Mouse (Mus musculus) gastrocnemius, postnatal 4 days (tissue): ENCODE data around the gene Bcas3. TPM values are rescaled to one million over a fixed set of nuclear protein-coding genes. Genes with fewer than 3 reads are reported as not detected.

ENCODE experiments used
- DNase-seq, 2 experiments: peaks; one replicate each; pipeline ENCODE4 v3.0.0; 2021 to 2022; ENCODE audit warnings: low spot score in 2 of 2, mixed read lengths in 2 of 2
- total RNA-seq, 2 experiments: library from RNA; stranded (reverse); gene quantifications; 2 replicates each; pipeline ENCODE4 v1.2.3; 2021

Bcas3 gene
- total RNA-seq, 2 experiments from 2014 or later: 37.5 to 47.1 TPM

DNA sequence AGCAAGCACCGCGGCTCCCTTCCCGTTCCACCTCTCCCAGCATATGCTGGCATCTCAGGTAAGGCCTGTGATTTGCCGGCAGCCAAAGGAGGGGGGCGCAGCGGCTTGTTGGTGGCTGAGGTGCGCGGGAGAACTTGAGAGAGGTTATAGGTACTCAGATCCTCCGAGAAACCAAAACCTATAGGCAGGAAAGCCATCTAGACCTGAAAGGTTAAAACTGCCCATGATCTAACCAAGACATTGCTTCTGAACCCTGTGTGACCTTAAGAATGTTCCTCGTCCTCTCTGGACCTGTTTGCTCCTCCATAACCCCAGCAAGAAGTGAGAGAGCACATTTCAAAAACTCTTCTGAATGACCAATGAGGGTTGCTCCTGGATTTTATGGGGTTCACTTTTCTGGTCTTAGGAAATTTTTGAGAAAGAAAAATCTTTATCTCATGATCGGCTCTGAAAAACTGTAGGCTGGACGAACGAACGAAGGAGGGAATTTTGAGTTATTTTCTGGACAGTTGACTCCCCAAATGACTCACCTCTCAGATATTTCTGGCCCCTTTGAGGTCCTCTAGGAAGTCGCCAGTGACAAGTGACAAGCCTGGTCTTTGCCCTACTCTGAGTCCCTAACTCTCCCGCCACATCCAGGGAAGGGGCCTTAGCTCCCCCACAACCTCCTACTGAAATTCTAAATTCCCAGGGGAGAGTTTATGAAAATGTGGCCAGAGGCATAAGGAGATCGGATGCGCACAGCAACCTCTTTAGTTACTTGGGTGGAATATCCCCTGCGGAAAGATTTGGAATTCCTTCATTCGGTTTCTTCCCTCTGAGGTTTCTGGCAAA is 485.7 kb downstream of the Bcas3 start:
- no peak for DNase-seq

DNA sequence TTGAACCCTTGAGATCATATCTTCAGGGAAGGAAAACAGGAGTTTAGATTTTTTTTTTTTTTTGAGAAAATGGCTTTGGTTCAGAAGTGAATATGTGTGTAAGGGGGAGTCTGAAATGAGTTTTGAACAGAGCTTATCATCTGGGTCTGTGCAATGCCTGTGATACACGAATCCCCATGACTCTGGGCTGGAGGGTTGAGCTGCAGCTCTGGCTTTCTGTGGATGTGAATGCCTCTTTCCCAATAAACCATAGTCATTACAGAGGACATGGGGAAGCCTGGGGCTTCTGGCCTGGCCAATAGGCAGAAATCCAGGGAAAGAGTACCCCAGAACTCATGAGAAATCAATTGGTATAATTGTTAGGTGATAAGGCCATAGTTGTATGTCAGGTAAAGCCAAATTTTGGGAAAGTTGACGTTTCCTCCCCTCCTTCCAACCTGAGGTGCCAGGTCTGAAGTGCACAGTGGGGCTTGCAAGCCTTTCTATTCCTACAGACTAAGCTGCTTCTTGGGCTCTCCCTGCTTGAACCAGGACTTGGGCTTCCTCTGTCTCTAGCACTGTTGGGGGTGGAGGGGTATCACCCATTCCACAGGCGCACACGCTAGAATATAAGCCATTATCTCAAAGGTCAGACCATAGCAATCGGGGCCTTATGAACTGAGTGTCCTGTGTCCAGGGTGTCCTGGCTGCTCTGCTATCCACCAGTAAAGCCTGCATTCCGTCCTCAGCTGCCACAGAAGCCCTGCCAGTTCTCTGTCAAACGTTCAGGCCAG is 486.5 kb downstream of the Bcas3 start:
- no peak for DNase-seq

DNA sequence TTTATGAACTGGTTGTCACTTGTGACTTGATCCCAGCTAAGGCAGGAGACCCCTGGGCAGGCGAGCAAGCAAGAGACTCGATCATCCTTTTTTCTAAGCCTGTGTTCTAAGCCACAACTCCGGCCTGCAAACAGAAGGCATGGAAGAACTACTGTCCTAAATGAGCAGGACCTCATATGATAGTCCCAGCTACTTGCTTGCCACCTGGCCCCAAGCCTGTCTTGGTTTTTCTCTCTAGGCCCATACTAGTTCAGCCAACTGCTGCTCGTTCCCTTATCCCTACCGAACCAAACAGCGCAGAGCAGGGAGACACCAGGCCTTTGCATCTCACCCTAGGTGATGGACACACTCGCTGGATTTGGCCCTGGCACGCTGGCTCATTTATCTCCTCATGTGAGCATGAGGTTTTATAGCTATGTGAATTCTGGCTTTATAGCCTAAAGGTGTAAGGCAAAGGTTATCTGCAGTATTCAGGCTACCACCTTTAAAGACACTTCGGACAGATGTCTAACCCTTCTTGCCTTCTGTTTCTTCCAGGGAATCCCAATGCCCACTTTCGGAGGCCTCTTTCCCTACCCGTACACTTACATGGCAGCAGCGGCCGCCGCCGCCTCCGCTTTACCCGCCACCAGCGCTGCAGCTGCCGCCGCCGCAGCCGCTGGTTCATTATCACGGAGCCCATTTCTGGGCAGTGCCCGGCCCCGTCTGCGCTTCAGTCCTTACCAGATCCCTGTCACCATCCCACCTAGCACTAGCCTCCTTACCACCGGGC is 487.2 kb downstream of the Bcas3 start:
- DNase-seq: no peak

DNA sequence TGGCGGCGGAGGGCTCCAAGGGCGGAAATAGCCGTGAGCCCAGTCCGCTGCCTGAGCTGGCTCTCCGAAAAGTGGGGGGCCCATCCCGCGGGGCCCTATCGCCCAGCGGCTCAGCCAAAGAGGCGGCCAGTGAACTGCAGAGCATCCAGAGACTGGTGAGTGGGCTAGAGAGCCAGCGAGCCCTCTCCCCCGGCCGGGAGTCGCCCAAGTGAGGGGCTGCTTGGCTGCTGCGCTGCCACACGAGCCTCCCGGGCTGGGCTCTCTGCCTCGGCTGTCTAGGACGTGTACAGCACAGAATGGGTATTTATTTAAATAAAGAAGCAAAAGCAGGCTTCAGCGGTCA is 487.8 kb downstream of the Bcas3 start:
- DNase-seq: no peak

DNA sequence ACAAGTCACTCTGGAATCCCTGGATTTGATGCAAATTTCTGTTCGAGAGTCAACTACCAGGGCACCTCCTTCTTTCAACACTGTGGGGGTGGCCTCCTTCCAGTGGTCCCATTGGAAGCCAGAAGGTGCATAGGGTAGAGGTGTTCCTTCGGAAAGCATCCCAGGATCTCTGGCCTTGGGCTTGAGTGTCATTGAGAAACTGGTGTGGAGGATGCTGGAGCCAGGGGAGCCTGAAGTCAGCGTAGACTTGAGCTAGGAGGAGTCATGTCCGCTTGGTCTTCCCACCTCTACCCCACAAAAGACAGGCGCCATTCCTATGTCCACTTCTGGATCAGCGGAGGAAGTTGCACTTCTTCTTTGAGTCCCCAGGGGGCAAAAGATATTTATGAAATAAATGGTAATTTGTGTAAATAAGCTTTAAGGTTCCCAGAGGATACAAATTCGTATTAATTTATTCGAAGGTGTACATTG is 488.3 kb downstream of the Bcas3 start:
- DNase-seq: no peak

DNA sequence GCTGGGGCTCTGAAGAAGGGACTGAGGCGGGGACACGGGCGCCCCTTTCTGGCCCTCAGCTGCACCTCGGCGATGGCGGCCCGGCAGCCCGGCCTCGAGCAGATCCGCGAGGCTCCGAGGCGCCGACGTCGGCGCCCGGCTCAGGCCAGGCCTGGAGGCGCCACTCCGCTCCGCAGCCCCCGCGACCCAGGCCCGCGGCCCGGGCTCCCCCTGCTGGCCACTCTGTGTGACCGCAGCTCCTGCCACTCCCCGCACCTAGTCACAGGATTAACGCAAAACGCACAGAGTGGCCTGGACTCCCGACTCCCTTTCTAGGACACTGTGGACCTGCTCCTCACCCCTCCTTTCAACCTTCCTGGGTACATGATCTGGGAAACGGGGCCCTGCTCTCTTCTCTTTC is 489.0 kb downstream of the Bcas3 start:
- peak; percentile 65 to 79 for DNase-seq

DNA sequence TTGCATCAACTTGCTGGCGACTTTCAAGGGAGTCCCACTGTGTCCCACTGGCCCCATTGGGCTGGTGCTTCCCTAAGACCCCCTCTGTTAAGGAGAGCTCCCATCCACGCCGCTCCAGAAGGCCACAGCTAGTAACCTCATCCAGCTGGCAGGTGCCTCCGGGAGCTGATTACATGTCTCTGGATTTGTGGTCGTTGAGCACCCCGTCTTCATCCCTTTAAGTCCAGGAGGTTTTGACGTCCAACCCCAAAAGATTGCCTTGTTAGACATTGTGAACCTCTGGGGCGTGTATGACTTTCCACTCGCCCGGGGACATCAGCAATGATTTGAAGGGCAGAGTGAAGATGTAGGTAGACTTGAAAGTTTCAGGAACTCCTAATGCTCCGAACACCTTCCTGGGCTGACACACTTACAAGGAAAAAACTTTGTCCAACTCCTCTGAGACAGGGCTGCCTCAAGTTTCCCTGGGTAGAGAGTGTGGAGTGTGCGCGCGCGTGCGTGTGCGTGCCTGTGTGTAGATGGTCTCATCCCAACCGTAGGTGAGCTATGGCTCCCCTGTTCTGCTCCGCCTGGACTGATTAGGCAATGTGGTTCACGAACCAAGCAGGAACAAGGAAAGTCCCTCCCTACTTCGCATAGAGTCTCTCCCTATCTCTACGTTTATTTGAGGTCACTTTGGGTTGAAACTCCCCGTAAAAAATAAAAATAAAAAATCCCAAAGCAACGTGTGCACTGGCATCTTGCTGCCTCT is 489.8 kb downstream of the Bcas3 start:
- peak in 1 of 2 experiments; percentile 20 for DNase-seq

DNA sequence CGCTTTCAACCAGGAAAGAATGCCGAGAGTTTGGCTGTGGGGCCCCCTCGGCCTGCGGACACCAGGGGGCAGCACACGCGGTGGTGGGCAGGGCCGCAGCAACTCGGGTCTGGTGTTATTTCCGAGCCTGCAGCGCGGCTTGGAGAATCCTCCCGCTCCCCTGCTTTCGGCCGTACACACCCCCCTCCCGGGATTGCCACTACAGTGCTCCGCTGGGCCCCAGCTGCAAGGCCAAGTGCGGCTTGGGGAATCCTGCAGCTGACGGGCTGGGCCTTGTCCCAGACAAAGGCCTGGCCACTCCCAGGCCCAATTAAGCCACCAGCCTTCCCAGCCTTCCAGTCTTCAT is 490.4 kb downstream of the Bcas3 start:
- peak; percentile 76 to 85 for DNase-seq

DNA sequence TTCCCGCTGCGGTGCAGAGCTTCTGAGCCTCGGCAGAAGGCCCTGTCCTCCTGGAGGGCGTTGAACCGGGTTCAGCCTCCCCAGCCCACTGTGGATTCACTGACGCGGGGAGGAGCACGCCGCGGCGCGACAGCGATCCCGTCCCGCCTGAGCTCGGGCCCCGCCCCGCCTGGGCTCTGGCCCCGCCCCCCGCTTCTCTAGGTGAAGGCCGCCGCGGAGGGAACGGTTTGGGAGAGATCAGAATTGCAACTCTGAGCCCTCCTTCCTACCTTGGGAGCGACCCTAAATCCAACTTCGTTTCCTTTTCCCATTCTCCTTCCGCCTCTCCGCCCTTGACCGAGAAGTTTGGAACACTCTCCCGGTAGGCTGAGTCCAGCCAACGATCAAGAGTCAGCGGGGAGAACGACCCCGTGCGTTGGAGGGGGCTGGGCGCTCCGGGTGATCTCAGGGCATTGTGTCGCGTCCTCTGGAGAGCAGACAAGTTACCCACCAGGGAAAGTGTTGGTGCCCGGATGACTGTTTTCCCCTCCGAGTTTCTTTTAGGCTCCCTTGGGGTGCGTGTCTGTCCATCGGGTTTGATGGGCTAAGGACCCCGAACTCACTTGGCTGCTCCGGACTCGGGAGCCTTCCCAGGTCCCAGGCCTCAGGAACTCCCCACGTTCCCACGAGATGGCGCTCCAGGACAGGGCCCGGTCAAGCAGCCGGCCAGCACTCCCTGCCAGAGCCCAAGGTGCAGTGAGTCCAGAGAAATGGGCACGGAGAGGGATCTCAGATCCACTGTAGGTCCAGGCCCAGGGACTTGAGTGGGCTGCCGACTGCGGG is 491.4 kb downstream of the Bcas3 start:
- peak; percentile 82 to 92 for DNase-seq

DNA sequence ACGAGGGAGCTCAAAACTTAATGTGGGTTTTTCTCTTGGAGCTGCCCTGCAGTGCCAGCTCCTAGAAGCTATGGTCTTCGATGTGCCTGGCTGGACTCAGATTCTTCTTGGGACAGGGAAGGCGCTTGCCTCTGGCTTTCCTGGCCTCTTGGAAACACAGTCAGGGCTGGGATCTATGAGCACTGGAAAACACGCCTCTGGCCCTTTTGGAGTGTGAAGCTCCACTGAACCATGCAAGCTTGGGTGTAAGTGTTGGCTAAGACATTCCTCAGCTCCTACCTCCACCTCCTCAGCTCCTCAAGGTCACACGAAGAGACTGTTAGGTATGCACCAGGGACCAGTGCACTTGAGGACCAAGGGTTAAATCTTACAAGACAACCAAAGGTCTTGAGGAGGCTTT is 492.0 kb downstream of the Bcas3 start:
- DNase-seq: no peak

DNA sequence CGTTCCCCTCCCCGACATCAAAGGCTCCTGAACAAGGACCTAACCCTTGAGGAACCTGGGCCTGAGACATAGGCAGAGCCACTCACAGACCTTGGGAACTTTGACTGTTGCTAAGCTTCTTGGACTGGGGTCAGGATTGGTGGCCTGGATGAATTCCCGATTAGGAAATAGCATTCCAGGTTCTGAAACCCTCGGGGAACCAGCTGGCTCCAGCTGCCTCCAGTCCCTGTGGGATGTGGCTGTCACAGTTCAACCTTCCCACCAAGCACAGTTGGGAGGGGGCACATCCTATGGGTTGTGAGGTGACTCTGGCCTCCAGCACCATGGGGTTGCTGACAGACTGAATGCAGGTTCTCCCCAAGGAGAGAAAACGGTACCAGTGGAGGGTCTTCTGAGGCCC is 493.0 kb downstream of the Bcas3 start:
- DNase-seq: no peak

DNA sequence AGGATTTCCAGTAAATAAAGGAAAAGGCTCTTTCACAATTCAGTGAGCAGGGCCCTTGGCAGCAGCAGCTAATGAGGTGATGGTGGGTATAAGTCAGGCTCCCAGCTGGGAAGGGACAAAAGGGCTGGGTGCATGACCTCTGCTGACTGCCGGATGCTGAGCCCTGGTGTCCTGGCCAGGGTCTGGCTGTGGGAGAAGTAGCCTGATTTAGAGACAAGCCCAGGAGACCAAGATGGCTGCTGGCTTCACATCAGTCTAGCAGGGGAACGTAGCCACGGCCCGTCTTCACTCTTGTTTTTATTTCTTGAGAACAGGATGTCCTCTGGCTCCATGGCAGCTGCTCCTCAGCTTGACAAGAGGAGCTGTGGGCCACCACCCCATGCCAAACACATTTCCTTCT is 493.5 kb downstream of the Bcas3 start:
- DNase-seq: no peak

DNA sequence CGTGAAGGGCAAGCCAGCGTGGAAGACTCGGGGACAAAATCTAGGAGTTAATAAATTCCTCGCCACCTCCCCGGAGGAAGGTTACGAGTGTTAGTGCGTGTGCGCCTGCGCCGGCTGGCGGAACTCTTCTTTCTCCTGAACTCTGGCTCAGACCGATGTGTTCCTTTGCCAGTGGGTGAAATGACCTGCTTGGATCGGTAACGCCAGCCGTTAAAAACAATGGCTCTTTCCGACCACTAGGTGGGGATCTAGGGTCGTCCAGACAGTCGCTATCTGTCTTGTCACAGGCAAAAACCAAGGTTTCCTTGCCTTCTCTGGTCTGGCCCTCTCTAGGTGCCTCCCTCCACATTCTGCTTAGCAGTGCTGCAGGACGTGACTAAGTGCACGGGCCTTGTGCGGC is 496.1 kb downstream of the Bcas3 start:
- DNase-seq: peak; percentile 21 to 71

DNA sequence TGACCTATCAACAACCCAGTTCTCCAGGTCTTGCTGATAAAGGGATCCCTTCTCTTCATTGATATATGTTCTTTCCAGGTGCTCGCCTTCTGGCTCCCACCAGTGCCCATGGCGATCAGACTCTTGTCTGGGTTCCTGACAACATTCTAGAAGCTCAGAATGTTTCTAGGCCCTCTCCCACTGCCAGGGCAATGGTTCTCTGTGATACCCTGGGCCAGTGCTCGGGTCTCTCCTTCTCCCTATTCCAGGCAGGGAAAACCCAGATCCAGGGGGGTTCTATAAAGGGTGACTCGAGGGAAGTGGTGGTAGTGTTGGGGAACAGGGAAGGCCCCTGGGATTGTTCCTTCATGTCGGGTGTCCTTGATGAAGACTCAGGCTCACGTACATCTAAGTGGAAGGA is 497.3 kb downstream of the Bcas3 start, which contains the start of gene Gm11444:
Gene Gm11444 (minus strand): TSS at position 101 of the 400 bp plus-strand sequence.
- no peak for DNase-seq

DNA sequence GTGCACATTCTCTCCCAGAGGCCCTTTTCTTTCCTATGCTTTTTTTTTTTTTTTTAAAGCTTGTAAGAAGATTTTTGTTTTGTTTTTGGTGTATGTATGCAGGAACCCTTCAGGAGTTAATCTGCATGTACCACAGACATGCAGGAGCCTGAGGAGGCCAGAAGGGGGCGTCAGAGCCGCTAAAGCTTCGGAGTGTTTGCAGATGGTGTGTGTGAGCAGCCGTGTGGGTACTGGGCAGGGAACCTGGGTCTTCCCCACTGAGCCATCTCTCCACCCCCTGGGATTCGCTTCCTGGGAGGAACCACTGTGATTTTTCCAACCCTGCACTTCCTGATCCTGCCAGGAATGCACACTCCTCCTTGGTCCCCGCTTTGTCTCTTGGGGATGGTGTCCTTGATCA is 497.8 kb downstream of the Bcas3 start:
- peak in 1 of 2 experiments; percentile 18 for DNase-seq

DNA sequence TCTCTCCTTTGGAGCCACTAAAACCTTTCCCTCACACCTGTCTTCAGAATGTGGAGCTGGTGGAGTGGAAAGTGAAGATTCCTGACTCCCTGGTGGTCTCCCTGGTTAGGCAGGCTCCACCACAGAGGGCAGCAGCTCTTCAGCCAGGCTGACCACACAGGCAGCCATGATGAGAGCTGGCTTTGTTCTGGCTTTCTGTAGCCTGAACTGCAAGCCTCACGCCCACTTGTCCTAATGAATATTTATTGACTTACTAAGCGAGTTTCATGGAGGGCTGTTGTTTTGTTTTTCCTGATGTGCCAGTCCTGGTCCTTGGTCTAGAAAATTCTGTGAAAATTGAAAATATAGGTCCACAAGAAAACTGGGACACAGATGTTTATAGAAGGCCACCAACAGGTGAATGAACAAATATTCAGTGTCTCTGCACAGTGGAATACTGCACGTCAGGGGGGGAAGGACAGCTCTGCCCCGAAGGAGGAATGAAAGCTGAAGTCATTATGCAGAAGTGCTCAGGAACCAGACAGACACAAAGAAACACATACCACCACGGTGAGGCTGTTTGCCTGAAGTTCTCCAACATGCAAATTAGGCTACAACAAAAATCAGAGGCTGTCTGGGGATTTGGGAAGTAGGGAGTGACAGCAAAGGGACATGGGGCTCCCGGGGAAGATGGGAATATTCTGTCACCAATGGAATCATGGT is 505.2 kb downstream of the Bcas3 start:
- no peak for DNase-seq

DNA sequence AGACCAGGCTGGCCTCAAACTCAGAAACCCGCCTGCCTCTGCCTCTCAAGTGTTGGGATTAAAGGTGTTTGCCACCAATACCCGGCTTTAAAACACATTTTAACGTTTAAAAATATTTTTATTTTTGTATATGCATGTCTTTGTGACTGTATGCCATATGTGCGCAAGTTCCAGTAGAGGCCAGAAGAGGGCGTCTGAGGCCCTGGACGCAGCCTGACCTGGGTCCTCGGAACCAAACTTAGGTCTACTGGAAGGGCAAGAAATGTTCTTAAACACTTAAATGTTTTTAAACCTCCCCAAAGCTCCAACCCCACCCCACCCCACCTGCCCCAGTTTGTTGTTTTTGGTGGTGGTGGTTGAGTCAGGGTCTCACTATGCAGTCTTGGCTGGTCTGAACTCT is 511.4 kb downstream of the Bcas3 start:
- DNase-seq: no peak
